Mouse (Mus musculus) liver, embryonic 15.5 days (tissue): ENCODE results near the gene Dnah8. TPM values are rescaled to one million over a fixed set of nuclear protein-coding genes. Genes with fewer than 3 reads are reported as not detected.
A peak's percentile ranks its signal among the peaks of the same experiment; 100 is the strongest.

ENCODE experiments used
- ATAC-seq: fragments of 200-750 bp; cut with Nextera tagmentation; 2 replicates; pipeline ENCODE4 v1.8.0; 2017; ENCODE audit warnings: moderate number of reproducible peaks, mild to moderate bottlenecking, moderate library complexity; ENCODE audit not compliant: insufficient read depth
- H3K27ac ChIP-seq: fragments of 300-500 bp; sonication (generic); replicated peaks from 2 replicates; pipeline ENCODE4 v1.5.1; 2015; ENCODE audit warnings: mild to moderate bottlenecking, inconsistent platforms
- H3K27me3 ChIP-seq: fragments of 300-500 bp; sonication (generic); 2 replicates; pipeline ENCODE4 v1.6.1; 2015; ENCODE audit warnings: mild to moderate bottlenecking, inconsistent platforms
- H3K36me3 ChIP-seq: fragments of 300-500 bp; sonication (generic); replicated peaks from 2 replicates; pipeline ENCODE4 v1.6.1; 2015; ENCODE audit warnings: moderate library complexity, mild to moderate bottlenecking, inconsistent platforms
- H3K4me1 ChIP-seq: fragments of 300-500 bp; sonication (generic); replicated peaks from 2 replicates; pipeline ENCODE4 v1.6.1; 2015; ENCODE audit warnings: inconsistent platforms
- H3K4me2 ChIP-seq: fragments of 300-500 bp; sonication (generic); 2 replicates; pipeline ENCODE4 v1.6.1; 2015; ENCODE audit warnings: moderate library complexity, mild to moderate bottlenecking, inconsistent platforms
- H3K4me3 ChIP-seq: fragments of 300-500 bp; sonication (generic); replicated peaks from 2 replicates; pipeline ENCODE4 v1.5.1; 2015; ENCODE audit warnings: mild to moderate bottlenecking, inconsistent platforms
- H3K9ac ChIP-seq: fragments of 300-500 bp; sonication (generic); 2 replicates; pipeline ENCODE4 v1.6.1; 2015; ENCODE audit warnings: moderate library complexity, mild to moderate bottlenecking, inconsistent platforms
- H3K9me3 ChIP-seq: fragments of 300-500 bp; sonication (generic); replicated peaks from 2 replicates; pipeline ENCODE4 v1.6.1; 2016; ENCODE audit warnings: inconsistent platforms
- WGBS: fragments of 180-500 bp; shearing (Covaris S2); methylation state at CpG from one replicate; pipeline ENCODE4 v1.1.7; 2015; ENCODE audit warnings: mixed read lengths; ENCODE audit not compliant: insufficient replicate concordance; 5-methylcytosine and 5-hydroxymethylcytosine counted together
- polyA plus RNA-seq: library from polyadenylated mRNA; unstranded; fragments of >200 nt; fragmentation: Nextera tagmentation; extraction: Ambion mirVana; gene quantifications from 2 replicates; pipeline ENCODE4 v1.2.1, GENCODE M21; 2015

The Dnah8 gene
- polyA plus RNA-seq, 1 experiment from 2014 or later: 1.1 TPM

DNA sequence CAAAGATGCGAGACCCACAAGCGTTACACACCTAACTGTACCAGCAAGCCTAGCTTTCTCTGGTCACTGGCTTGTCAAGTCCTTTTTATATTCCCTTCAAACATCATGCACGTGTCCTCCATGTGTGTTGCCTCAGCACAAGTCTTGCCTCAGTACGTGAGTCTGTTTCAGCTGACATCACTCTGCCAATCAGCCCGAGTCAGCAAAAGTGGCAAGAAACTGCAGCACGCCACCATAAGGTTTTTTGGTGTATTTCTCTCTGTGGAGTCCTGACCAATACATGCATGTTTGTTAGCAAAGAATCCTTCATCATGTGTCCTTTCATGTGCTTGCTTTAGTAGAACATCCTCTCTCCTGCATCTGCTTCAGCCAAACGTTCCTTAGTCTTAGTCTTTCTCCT lies 200.3 kb downstream of the Dnah8 start:
- Histone ChIP-seq H3K4me3 (no peak overlapping the region), H3K27ac (no peak overlapping the region), H3K9me3 (no peaks in the 10 kb centered on the region), H3K9ac (no peak overlapping the region), H3K27me3 (no peaks in the 10 kb centered on the region), H3K4me1 (no peaks in the 10 kb centered on the region), H3K4me2 (no peak overlapping the region), H3K36me3 (no peaks in the 10 kb centered on the region)
- WGBS: 60% methylated on average over 7 of the region's 7 CpGs
- ATAC-seq: no peak

DNA sequence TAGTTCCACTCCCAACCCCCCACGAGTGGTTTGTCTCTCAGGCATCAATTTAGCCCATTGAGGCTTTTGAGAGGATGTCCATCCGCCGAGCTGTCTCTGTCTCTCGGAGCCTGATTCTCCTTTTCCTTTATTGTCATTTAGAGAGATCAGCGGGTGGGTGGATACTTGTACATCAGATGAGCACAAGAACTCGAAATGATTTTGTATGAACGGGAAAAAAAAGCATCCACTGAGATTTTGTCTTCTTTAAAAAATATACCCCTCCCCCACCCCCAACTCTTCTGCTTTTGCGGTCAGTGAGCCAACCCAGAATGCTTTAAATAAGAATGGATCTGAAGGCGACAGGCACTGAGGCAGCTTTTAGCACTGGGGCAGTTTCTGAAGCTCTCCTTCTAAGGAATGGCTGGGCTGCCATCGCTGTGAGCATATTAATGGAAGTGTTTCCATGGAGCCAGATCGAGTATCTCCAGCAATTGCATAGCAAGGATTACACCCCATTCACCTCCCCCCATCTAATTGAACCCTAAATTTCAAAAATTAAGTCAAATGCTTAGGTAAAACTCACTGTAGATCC lies 201.7 kb downstream of the Dnah8 start:
- H3K9me3 ChIP-seq: 0 out of 2 replicates have a peak, but pooled peaks cover 4% of the 10 kb centered on the region
- 50% methylated on average over 11 of the region's 11 CpGs for WGBS
- ATAC-seq: no peak
- H3K9ac ChIP-seq: no peak overlapping the region
- no peaks in the 10 kb centered on the region for H3K36me3 ChIP-seq
- no peak overlapping the region for H3K4me2 ChIP-seq
- no peak overlapping the region for H3K27ac ChIP-seq
- H3K4me3 ChIP-seq: no peak overlapping the region
- no peaks in the 10 kb centered on the region for H3K4me1 ChIP-seq
- H3K27me3 ChIP-seq: no peaks in the 10 kb centered on the region

DNA sequence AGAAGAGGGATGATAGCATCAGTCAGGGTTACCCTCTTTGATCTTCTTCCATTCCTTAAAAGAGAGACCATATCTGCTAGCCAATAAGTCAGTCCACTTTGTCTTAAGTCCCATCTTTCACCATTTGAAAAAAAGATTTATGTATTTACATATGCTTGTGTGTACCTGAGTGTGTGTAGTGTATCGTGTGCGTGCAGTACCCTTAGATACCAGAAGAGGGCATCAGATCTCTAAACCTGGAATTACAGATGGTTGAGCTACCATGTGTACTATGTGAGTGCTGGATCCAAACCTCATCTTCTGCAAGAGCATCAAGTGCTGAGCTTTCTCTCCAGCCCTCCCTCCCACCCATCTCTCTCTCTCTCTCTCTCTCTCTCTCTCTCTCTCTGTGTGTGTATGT lies 207.0 kb downstream of the Dnah8 start:
- Histone ChIP-seq H3K27me3 (no peaks in the 10 kb centered on the region), H3K27ac (no peak overlapping the region), H3K4me2 (no peak overlapping the region), H3K36me3 (no peaks in the 10 kb centered on the region), H3K9ac (no peak overlapping the region), H3K4me1 (peaks cover 6% of the 10 kb centered on the region; the same call in 1 of the 2 replicates), H3K9me3 (peaks cover 10% of the 10 kb centered on the region; the same call in 1 of the 2 replicates), H3K4me3 (no peak overlapping the region)
- no peak for ATAC-seq
- 89% methylated on average over 2 of the region's 2 CpGs for WGBS

DNA sequence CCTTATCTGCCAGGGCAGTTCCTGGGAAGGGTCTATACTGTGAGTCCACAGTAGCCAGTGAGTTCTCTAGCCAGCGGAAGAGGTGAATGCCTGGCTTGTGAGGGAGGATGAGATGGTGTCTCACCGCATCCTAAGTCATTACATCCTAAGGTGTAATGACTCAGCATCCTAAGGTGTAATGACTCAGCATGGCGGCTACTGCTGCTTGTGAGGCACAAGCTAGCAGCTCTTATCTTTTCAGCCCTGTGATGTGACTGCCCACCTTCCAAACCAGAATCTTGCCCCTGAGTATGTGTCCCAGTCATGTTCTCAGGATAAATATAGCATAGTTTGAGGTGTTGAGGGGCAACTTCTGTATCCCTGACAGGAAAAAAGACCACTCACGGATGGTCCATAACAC lies 211.3 kb downstream of the Dnah8 start:
- no peak overlapping the region for H3K4me2 ChIP-seq
- H3K27me3 ChIP-seq: no peaks in the 10 kb centered on the region
- H3K9me3 ChIP-seq: peaks cover 10% of the 10 kb centered on the region; the same call in 1 of the 2 replicates
- no peak overlapping the region for H3K4me3 ChIP-seq
- no peak overlapping the region for H3K27ac ChIP-seq
- H3K36me3 ChIP-seq: no peaks in the 10 kb centered on the region
- 0 out of 2 replicates have a peak, but pooled peaks have one; percentile 28 for ATAC-seq
- WGBS: 64% methylated on average over 4 of the region's 4 CpGs
- no peak overlapping the region for H3K9ac ChIP-seq
- H3K4me1 ChIP-seq: peaks cover 6% of the 10 kb centered on the region; the same call in 1 of the 2 replicates

DNA sequence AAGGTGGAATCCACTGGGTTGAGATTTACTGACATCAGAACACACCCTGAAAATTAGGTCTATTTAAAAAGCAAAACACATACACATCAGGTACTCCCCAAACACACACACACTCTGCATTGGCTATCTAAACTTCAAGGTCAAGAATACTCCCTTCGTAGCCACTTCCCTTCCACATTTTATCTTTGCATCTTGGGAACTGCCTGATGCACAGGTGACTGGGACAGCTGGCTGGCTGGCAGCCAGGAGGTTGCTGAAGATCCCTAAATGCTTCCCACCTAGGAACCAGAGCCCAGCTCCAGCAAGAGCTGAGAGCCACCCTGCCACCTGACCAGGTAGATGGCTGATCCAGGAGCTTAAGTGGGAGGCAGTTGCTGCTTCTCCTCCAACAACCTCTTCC lies 212.9 kb downstream of the Dnah8 start:
- Histone ChIP-seq H3K27ac (no peak overlapping the region), H3K9me3 (no peaks in the 10 kb centered on the region), H3K4me3 (no peak overlapping the region), H3K4me2 (no peak overlapping the region), H3K36me3 (no peaks in the 10 kb centered on the region), H3K9ac (no peak overlapping the region), H3K4me1 (peaks cover 6% of the 10 kb centered on the region; the same call in 1 of the 2 replicates), H3K27me3 (no peaks in the 10 kb centered on the region)
- ATAC-seq: no peak
- WGBS: 33% methylated on average over 1 of the region's 1 CpGs

DNA sequence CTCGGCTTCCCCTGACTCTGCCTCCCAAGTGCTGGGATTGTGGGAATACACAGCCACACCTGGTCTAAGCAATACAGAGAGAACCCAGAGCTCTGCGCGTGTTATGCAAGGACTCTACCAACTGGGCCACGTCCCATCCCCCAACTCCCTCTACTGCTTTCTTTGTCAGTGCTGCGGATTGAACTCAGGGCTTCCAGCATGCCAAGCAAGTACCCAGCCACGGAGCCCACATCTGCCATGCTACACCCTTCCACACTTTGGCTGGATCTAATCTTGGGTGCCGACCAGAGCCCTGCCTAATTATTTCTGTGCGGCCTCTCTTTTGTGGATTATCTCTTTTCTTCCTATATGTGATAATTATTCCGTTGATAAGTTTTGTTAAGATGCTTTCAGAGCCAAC lies 215.9 kb downstream of the Dnah8 start:
- Histone ChIP-seq H3K27me3 (no peaks in the 10 kb centered on the region), H3K9ac (no peak overlapping the region), H3K4me1 (peaks cover 6% of the 10 kb centered on the region; the same call in 1 of the 2 replicates), H3K9me3 (no peaks in the 10 kb centered on the region), H3K4me3 (no peak overlapping the region), H3K4me2 (no peak overlapping the region), H3K36me3 (no peaks in the 10 kb centered on the region), H3K27ac (no peak overlapping the region)
- ATAC-seq: no peak
- WGBS: 59% methylated on average over 9 of the region's 9 CpGs

DNA sequence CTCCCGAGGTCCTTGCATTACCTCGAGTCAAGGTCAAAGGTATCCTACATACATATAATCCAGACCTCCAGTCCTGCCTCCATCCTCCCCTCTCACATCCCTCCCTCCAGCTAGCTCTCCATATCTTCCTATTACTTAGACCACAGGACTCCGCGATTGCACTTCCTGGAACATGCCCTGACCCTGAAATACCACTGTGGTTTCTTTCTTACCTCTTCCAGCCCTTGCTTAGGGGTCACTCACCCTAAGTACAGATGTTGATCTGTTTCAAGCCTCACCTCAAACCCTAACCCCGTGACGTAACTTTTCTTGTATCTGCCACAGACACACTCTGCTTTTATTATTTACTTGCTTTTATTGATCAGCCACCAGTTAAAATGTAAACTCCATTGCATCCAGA lies 218.2 kb downstream of the Dnah8 start:
- Histone ChIP-seq H3K4me2 (no peak overlapping the region), H3K9me3 (no peaks in the 10 kb centered on the region), H3K4me3 (no peak overlapping the region), H3K27ac (no peak overlapping the region), H3K36me3 (no peaks in the 10 kb centered on the region), H3K9ac (no peak overlapping the region), H3K27me3 (no peaks in the 10 kb centered on the region), H3K4me1 (no peaks in the 10 kb centered on the region)
- 19% methylated on average over 6 of the region's 6 CpGs for WGBS
- no peak for ATAC-seq

DNA sequence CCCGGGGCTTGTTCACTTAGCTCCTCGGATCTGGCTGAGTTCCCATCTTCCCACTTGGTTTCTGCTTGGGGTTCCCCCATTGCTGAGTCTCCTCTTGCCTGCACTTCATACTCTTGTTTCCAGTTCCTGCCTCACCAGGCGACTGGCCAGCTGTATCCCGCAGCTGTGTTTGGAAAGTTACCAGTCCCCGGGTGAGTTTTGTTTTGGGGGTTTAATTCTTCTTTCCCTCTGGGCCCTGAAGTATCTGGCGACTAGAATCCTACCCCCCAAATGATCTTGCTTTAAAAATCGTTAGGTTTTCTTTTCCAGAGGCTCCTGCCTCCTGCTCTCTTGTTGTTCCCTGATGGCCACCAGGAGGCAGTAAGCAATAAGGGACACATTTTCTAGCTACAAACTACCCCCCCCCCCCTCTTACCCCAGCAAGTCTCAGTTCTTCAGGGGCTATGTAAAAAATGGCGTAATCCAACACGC lies 220.2 kb downstream of the Dnah8 start:
- H3K9ac ChIP-seq: no peak overlapping the region
- 38% methylated on average over 9 of the region's 9 CpGs for WGBS
- H3K36me3 ChIP-seq: no peaks in the 10 kb centered on the region
- no peak overlapping the region for H3K4me2 ChIP-seq
- no peaks in the 10 kb centered on the region for H3K27me3 ChIP-seq
- no peaks in the 10 kb centered on the region for H3K9me3 ChIP-seq
- no peaks in the 10 kb centered on the region for H3K4me1 ChIP-seq
- H3K27ac ChIP-seq: no peak overlapping the region
- H3K4me3 ChIP-seq: no peak overlapping the region
- ATAC-seq: no peak

DNA sequence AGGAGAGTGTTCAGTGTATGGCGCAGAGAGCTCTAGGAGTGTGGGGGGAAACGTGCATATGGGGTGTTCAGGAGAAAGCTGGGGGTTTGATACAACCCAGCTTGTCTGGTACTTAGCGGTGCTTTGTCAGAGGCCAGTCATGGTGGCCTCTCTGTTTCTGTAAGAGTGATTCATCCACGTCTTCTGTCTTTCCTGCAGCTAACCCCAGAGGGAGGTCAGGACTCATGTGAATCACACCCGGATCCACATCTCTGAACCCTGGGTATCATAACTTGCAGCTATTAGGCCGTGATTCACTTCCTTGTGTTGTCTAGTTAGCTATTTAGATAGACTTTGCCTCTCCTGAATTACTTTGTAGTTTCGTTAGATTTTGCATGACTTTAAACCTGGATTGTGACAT lies 223.3 kb downstream of the Dnah8 start:
- WGBS: 68% methylated on average over 7 of the region's 7 CpGs
- no peak overlapping the region for H3K27ac ChIP-seq
- H3K9ac ChIP-seq: no peak overlapping the region
- no peak overlapping the region for H3K4me3 ChIP-seq
- no peaks in the 10 kb centered on the region for H3K27me3 ChIP-seq
- no peaks in the 10 kb centered on the region for H3K9me3 ChIP-seq
- H3K4me2 ChIP-seq: no peak overlapping the region
- H3K4me1 ChIP-seq: no peaks in the 10 kb centered on the region
- no peaks in the 10 kb centered on the region for H3K36me3 ChIP-seq
- ATAC-seq: no peak

DNA sequence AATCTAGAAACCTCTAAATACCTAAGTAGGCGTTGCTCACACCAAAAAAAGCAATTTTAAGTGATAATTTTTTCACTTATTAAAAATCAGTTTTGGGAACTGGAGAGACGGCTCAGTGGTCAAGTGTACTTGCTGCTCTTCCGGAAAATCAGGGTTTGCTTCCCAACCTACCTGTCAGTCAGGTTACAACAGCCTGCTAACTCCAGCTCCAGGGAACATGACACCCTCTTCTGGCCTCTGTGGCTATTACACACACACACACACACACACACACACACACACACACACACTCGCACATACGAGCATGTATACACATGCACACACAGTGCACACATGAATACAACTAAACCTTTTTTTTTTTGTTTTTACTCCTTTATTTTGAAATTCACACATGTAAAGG lies 223.9 kb downstream of the Dnah8 start:
- no peak for ATAC-seq
- no peak overlapping the region for H3K9ac ChIP-seq
- H3K27me3 ChIP-seq: no peaks in the 10 kb centered on the region
- 73% methylated on average over 5 of the region's 5 CpGs for WGBS
- no peak overlapping the region for H3K27ac ChIP-seq
- no peaks in the 10 kb centered on the region for H3K9me3 ChIP-seq
- H3K4me3 ChIP-seq: no peak overlapping the region
- no peaks in the 10 kb centered on the region for H3K4me1 ChIP-seq
- no peaks in the 10 kb centered on the region for H3K36me3 ChIP-seq
- no peak overlapping the region for H3K4me2 ChIP-seq

DNA sequence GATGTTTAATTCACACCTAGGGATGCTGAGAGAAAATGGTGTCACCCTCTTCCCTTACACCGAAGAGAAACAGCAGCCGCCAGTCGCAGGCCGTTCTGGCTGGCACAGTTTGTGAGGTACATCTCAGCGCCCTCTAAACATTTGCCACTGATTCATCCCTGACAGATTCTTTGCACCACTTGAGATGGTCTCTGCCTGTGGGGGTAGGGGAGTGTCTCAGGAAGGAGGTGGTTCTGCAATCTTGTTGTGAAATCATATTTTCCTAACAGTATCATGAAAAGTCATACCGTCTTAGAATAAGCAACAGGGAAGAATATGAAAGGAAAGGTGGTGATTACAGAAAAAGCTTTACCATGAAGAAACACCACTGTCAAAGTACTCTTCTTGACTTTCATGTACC lies 224.7 kb downstream of the Dnah8 start:
- 71% methylated on average over 6 of the region's 6 CpGs for WGBS

DNA sequence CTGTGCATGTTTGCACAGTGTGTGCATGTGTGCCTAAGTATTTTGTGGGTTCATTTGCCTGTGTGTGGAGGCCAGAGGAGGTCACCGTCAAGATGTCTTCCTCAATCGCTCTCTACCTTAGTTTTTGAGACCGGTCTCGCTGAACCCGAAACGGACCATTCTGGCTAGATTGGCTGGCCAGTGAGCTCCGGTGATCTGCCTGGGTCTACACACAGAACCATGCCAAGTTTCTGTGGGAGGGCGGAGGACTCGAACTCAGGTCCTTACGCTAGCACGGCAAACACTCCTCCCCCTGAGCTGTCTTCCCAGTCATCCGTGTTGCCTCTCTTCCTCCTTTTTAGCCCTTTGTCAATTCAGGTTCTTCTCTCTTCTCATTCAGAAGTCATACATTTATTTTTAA lies 225.7 kb downstream of the Dnah8 start:
- no peak for ATAC-seq
- H3K4me2 ChIP-seq: no peak overlapping the region

More for the DNA sequence above, 224.7 kb downstream of the Dnah8 start:
- Histone ChIP-seq H3K27me3 (no peaks in the 10 kb centered on the region), H3K4me1 (no peaks in the 10 kb centered on the region), H3K4me2 (no peak overlapping the region), H3K4me3 (no peak overlapping the region), H3K9ac (no peak overlapping the region), H3K9me3 (no peaks in the 10 kb centered on the region), H3K27ac (no peak overlapping the region), H3K36me3 (no peaks in the 10 kb centered on the region)
- ATAC-seq: no peak

More for the DNA sequence above, 225.7 kb downstream of the Dnah8 start:
- WGBS: 79% methylated on average over 12 of the region's 12 CpGs
- Histone ChIP-seq H3K9me3 (no peaks in the 10 kb centered on the region), H3K27me3 (no peaks in the 10 kb centered on the region), H3K9ac (no peak overlapping the region), H3K4me3 (no peak overlapping the region), H3K27ac (no peak overlapping the region), H3K4me1 (no peaks in the 10 kb centered on the region), H3K36me3 (no peaks in the 10 kb centered on the region)
